Mouse (Mus musculus): ENCODE data around the gene Atxn7l3.

DNA sequence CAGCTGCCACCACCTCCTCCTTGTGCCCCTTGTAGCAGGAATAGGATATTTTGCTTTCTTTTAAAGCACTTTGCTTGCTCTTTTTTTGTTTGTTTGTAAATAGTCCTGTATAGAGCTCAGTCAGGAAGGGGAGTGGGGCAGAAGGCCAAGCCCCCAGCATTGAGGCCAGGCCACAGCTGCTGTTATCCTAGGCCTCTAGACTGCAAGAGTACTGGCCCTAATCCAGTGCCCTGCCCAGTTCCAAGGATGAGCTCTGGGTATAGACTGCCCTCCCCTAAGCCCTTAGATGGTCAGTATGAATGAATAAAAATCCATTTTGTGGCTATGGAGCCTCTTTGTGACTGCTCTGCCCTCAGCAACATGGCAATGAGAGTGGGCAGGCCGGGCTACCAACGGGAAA is 7.5 kb downstream of the Atxn7l3 start:
- TF ChIP-seq POLR2A (IDR thresholded peaks at IDR 0.05; ENCODE audit: borderline replicate concordance, control insufficient read depth, low read depth, low read length) (no peak), CTCF (IDR thresholded peaks at IDR 0.05; ENCODE audit: control insufficient read depth, insufficient read depth, low read length) (no peak)

Data from bone marrow, adult 2 months (tissue).